Mouse (Mus musculus): ENCODE data around the gene Ralgps1.

- TF ChIP-seq CTCF (IDR thresholded peaks at IDR 0.05) (no peak), EP300 (IDR thresholded peaks at IDR 0.05) (no peak)
Measured at GRCm38 (mm10) chr2:33361139-33361716, 10.1 kb downstream of the Ralgps1 start.
